Comparison of ENCODE assay signal across 24 mouse cellular contexts in the genomic region with DNA sequence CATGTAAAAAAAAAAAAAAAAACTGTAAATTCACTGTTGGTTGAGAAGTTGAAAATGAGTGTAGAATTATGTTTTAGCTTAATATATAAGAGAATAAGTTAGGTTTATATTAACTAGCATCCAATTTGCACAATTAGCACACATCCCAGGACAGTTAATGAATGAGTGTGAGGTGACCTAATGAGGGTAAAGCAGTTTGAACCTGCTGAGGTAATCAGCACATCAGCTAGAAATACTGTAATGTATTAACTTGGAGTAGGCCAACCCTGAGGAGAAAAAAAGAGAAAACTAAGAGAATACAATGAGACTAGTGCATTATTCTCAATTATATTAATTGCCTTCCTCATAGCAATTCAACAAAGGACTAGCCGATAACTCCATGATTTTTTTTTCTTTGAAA. TPM values are rescaled to one million over a fixed set of nuclear protein-coding genes. Genes with fewer than 3 reads are reported as not detected.
"Had no signal": no experiment of that assay in that cellular context is flagged by ENCODE, and none has a peak within 500 bp of the region (broad histone marks: within the 10 kb centered on the region; RNA-seq: fewer than 3 reads in every experiment).

No protein-coding gene starts in this region.

- H3K4me3 ChIP-seq: heart, adult 2 months; heart, embryonic 13.5 days; heart, embryonic 15.5 days; hindbrain, embryonic 13.5 days; hindbrain, embryonic 15.5 days; limb, embryonic 13.5 days; limb, embryonic 15.5 days; liver, embryonic 12.5 days had no signal

- H3K27ac ChIP-seq: heart, adult 2 months; heart, embryonic 13.5 days; heart, embryonic 15.5 days; hindbrain, embryonic 13.5 days; hindbrain, embryonic 15.5 days; hindbrain, postnatal 0 days; limb, embryonic 13.5 days; limb, embryonic 15.5 days; liver, embryonic 12.5 days; liver, embryonic 14.5 days had no signal

- H3K9ac ChIP-seq: heart, embryonic 13.5 days; heart, embryonic 15.5 days; hindbrain, embryonic 13.5 days; hindbrain, embryonic 15.5 days; limb, embryonic 13.5 days; limb, embryonic 15.5 days; liver, embryonic 12.5 days; liver, embryonic 14.5 days had no signal

- DNase-seq: gastrocnemius, postnatal 14 days; gastrocnemius, postnatal 36 days; heart, adult 11 months; heart, adult 2 months; heart, postnatal 14 days; heart, postnatal 36 days; kidney, adult 11 months; kidney, postnatal 14 days; layer of hippocampus, adult 9-11 months; layer of hippocampus, postnatal 36 days; left cerebral cortex, postnatal 4 days had no signal

- ATAC-seq: hindbrain, postnatal 0 days; intestine, embryonic 16.5 days; liver, embryonic 12.5 days had no signal

- H3K9me3 ChIP-seq: heart, embryonic 13.5 days; heart, embryonic 15.5 days; hindbrain, embryonic 13.5 days; hindbrain, embryonic 15.5 days; limb, embryonic 13.5 days; limb, embryonic 15.5 days; liver, embryonic 12.5 days had no signal

- H3K4me2 ChIP-seq: heart, embryonic 11.5 days; heart, embryonic 13.5 days; heart, embryonic 15.5 days; hindbrain, embryonic 13.5 days; hindbrain, embryonic 15.5 days; limb, embryonic 13.5 days; limb, embryonic 15.5 days; liver, embryonic 12.5 days had no signal

- H3K27me3 ChIP-seq: heart, embryonic 13.5 days; heart, embryonic 15.5 days; hindbrain, embryonic 13.5 days; hindbrain, embryonic 15.5 days; limb, embryonic 13.5 days; limb, embryonic 15.5 days; liver, embryonic 12.5 days had no signal

RNA-seq across cellular contexts. Expression of gene Clhc1, which starts 38.3 kb away (rescaled TPM):
- polyA plus RNA-seq: heart, adult 2 months; large intestine, adult 2 months; liver, adult 2 months had no signal
